Comparison of ENCODE assay signal across 22 mouse cellular contexts in the genomic region with DNA sequence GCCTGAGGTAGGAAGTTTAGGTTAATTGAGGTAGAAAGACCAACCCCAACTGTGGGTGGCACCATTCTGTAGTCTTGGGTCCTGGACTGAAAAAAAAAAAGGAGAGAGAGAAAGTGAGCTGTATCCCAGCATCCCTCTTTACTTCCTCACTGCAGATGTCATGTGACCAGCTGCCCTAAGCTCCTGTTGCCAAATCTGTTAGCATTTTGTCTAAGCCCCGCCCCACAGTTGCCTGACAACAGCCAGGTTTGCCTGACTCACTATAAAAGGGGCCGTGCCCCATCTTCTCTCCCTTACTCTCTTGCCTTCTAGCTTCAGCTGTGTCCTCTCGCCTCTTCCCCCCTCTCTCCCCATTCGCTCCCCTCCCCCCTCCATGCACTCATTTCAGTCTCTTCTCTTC. TPM values are rescaled to one million over a fixed set of nuclear protein-coding genes. Genes with fewer than 3 reads are reported as not detected.
DNase-seq lines count a peak whose midpoint lies in the region; ATAC-seq lines count a peak whose summit lies in the region.
"Had no signal": no experiment of that assay in that cellular context is flagged by ENCODE, and none has a peak within 500 bp of the region (broad histone marks: within the 10 kb centered on the region; RNA-seq: fewer than 3 reads in every experiment).

No protein-coding gene starts in this region.

- no peak overlapping the region for H3K4me2 ChIP-seq in kidney, embryonic 14.5 days (replicated peaks; ENCODE audit: low read depth, low read length)
- H3K4me2 ChIP-seq: embryonic facial prominence, embryonic 13.5 days; heart, embryonic 12.5 days; hindbrain, embryonic 13.5 days; liver, embryonic 11.5 days; lung, embryonic 15.5 days; stomach, embryonic 15.5 days had no signal

- no peaks in the 10 kb centered on the region for H3K9me3 ChIP-seq in kidney, embryonic 14.5 days (ENCODE audit: control insufficient read depth, low read length)
- no peaks in the 10 kb centered on the region for H3K9me3 ChIP-seq in embryonic facial prominence, embryonic 10.5 days
- H3K9me3 ChIP-seq in limb, embryonic 10.5 days (replicated peaks), result no peaks in the 10 kb centered on the region
- H3K9me3 ChIP-seq: embryonic facial prominence, embryonic 13.5 days; heart, embryonic 12.5 days; hindbrain, embryonic 13.5 days; lung, embryonic 15.5 days; stomach, embryonic 15.5 days had no signal

- no peak overlapping the region for H3K9ac ChIP-seq in kidney, embryonic 14.5 days (ENCODE audit: low read depth, low read length)
- H3K9ac ChIP-seq: embryonic facial prominence, embryonic 13.5 days; heart, embryonic 12.5 days; hindbrain, embryonic 13.5 days; lung, embryonic 15.5 days; stomach, embryonic 15.5 days had no signal

- H3K4me1 ChIP-seq in kidney, embryonic 14.5 days (ENCODE audit: control insufficient read depth, insufficient read depth, low read length), result no peaks in the 10 kb centered on the region
- peaks cover 9% of the 10 kb centered on the region for H3K4me1 ChIP-seq in embryonic facial prominence, embryonic 10.5 days
- peaks cover 8% of the 10 kb centered on the region for H3K4me1 ChIP-seq in limb, embryonic 10.5 days
- H3K4me1 ChIP-seq: embryonic facial prominence, embryonic 13.5 days; hindbrain, embryonic 13.5 days; lung, embryonic 15.5 days; stomach, embryonic 15.5 days had no signal

- DNase-seq in adrenal gland, adult 2 months, result peak; percentile 19
- DNase-seq in adrenal gland, adult 18-20 months (ENCODE audit: low spot score in 2 of 2), result no peak
- peak; percentile 18 for DNase-seq in kidney, adult 9 months
- peak; percentile 42 for DNase-seq in 416B (ENCODE audit: low read depth)
- peak; percentile 52 for DNase-seq in embryonic facial prominence, embryonic 10.5 days (ENCODE audit: low spot score)
- DNase-seq in layer of hippocampus, postnatal 25 days (ENCODE audit: extremely low spot score in 1 of 2, low spot score in 1 of 2), result no peak
- no peak for DNase-seq in limb, embryonic 10.5 days (ENCODE audit: low spot score)
- DNase-seq: cerebellum, adult 8-10 months; heart, postnatal 14 days; left cerebral cortex, postnatal 4 days; thymus, adult 2 months had no signal

- H3K27me3 ChIP-seq in kidney, embryonic 14.5 days (ENCODE audit: control insufficient read depth, insufficient read depth, low read length), result no peaks in the 10 kb centered on the region
- H3K27me3 ChIP-seq in embryonic facial prominence, embryonic 10.5 days (replicated peaks; ENCODE audit: low read depth, poor library complexity, severe bottlenecking), result 0 out of 2 replicates have a peak, but pooled peaks cover under 1% of the 10 kb centered on the region
- H3K27me3 ChIP-seq in limb, embryonic 10.5 days (ENCODE audit: low read depth, poor library complexity, severe bottlenecking), result no peaks in the 10 kb centered on the region
- H3K27me3 ChIP-seq: embryonic facial prominence, embryonic 13.5 days; heart, embryonic 12.5 days; lung, embryonic 15.5 days; stomach, embryonic 15.5 days had no signal

- no peak for ATAC-seq in kidney, embryonic 14.5 days (ENCODE audit: low FRiP score, low TSS enrichment)
- ATAC-seq: CD4-positive, CD25-positive, alpha-beta regulatory T cell, adult 4 months; forebrain, embryonic 14.5 days; inflammation-experienced regulatory T-cells, adult 6 months had no signal

- H3K27ac ChIP-seq in kidney, embryonic 14.5 days (ENCODE audit: low read depth, low read length), result no peak overlapping the region
- 0 out of 2 replicates have a peak overlapping the region, but pooled peaks have one; percentile 24 for H3K27ac ChIP-seq in embryonic facial prominence, embryonic 10.5 days (replicated peaks)
- H3K27ac ChIP-seq in limb, embryonic 10.5 days, result no peak overlapping the region; the same call in 1 of the 2 replicates
- H3K27ac ChIP-seq: embryonic facial prominence, embryonic 13.5 days; hindbrain, embryonic 13.5 days; left cerebral cortex, adult 2 months; lung, embryonic 15.5 days; stomach, embryonic 15.5 days had no signal

- 49% methylated on average over 4 of the region's 4 CpGs for WGBS in kidney, embryonic 14.5 days
- 34% methylated on average over 4 of the region's 4 CpGs for WGBS in embryonic facial prominence, embryonic 10.5 days
- WGBS in limb, embryonic 10.5 days, result 41% methylated on average over 4 of the region's 4 CpGs

- H3K4me3 ChIP-seq in kidney, embryonic 14.5 days (ENCODE audit: low read length), result no peak overlapping the region
- no peak overlapping the region for H3K4me3 ChIP-seq in embryonic facial prominence, embryonic 10.5 days
- H3K4me3 ChIP-seq in limb, embryonic 10.5 days, result no peak overlapping the region
- H3K4me3 ChIP-seq: embryonic facial prominence, embryonic 13.5 days; heart, embryonic 12.5 days; hindbrain, embryonic 13.5 days; left cerebral cortex, adult 2 months; lung, embryonic 15.5 days; stomach, embryonic 15.5 days had no signal

- no peaks in the 10 kb centered on the region for H3K36me3 ChIP-seq in kidney, embryonic 14.5 days (ENCODE audit: control insufficient read depth, insufficient read depth, low read length)
- H3K36me3 ChIP-seq in embryonic facial prominence, embryonic 10.5 days (replicated peaks), result no peaks in the 10 kb centered on the region
- no peaks in the 10 kb centered on the region for H3K36me3 ChIP-seq in limb, embryonic 10.5 days
- H3K36me3 ChIP-seq: embryonic facial prominence, embryonic 13.5 days; heart, embryonic 12.5 days; hindbrain, embryonic 13.5 days; lung, embryonic 15.5 days; stomach, embryonic 15.5 days had no signal

RNA-seq across cellular contexts. Expression of gene Casz1, which starts 45.4 kb away (rescaled TPM):
- total RNA-seq in adrenal gland, adult 2 months (2021), result 1 to 10 TPM; 4.3 to 7.4 TPM
- 5.5 and 7.9 TPM in 2 replicates for polyA plus RNA-seq in adrenal gland, adult 2 months (2012; rRNA removed)
- total RNA-seq in adrenal gland, adult 18-20 months (2021), result 1 to 10 TPM; 4.8 to 6.5 TPM
- polyA plus RNA-seq in kidney, embryonic 14.5 days (2014; fragmentation: Nextera tagmentation; extraction: Ambion mirVana), result 3.9 and 7.6 TPM in 2 replicates
- polyA plus RNA-seq in embryonic facial prominence, embryonic 10.5 days (2016; fragmentation: Nextera tagmentation; extraction: Ambion mirVana), result 3.7 and 3.9 TPM in 2 replicates
- under 1 TPM; 0.49 to 0.75 TPM for total RNA-seq in layer of hippocampus, postnatal 25 days (2021)
- 1.0 and 2.1 TPM in 2 replicates for polyA plus RNA-seq in limb, embryonic 10.5 days (2016; fragmentation: Nextera tagmentation; extraction: Ambion mirVana)

Comparison
In these comparisons a context has a peak if more than half of its experiments do, and no peak if none do; other contexts are left out.
1. DNase-seq: peak in adrenal gland, adult 2 months (single experiment), kidney, adult 9 months (single experiment), 416B (single experiment) and embryonic facial prominence, embryonic 10.5 days (single experiment); none in adrenal gland, adult 18-20 months (0 of 2), layer of hippocampus, postnatal 25 days (0 of 2) and limb, embryonic 10.5 days (single experiment).